In the genomic region with DNA sequence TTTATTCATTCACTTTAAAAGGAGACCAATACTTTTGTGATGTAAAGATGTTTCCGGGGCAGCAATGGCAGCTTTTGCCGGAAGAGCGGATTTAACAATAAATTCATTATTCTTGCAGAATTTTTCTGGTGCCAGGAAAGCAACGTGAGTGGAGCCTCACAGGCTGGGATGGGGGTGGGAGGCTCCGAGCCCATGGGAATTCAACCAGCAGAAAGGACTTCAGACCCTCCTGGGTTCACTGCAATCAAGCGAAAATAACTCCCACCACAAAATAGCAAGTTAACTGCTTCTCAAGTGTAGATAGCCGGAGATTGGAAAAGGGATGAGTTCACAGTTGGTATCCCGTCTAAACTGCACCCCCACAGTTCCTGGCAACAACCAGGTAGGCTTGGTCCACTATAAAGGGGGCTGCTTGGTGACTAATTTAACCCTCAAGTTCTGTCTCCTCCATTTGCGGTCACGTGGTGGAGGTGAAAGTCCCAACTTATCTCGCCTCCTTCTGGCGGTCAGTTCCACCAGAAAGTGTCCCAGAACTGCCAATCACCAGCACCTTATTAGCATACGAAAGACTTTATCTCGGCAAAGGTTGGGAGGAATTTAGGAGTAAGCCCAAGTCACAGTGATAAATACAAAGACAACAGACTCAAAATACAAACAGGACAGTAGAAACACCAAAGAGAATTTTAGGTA, we compare ENCODE assay signal across 8 mouse cellular contexts.
A peak's percentile ranks its signal among the peaks of the same experiment; 100 is the strongest.
DNase-seq lines count a peak whose midpoint lies in the region; ATAC-seq and TF ChIP-seq lines count a peak whose summit lies in the region.

No protein-coding gene starts in this region.

- H3K27me3 ChIP-seq in testis, adult 2 months (ENCODE audit: control insufficient read depth, insufficient read depth, low read length) = 0 out of 2 replicates have a peak, but pooled peaks cover 2% of the 10 kb centered on the region

- intact Hi-C loops in left cerebral cortex, postnatal 4 days (cut with DNase I) = no loop called here

- TF ChIP-seq CTCF in testis, adult 2 months (IDR thresholded peaks at IDR 0.05; ENCODE audit: control insufficient read depth, insufficient read depth, insufficient replicate concordance, low read depth, low read length) = no peak

- no peaks in the 10 kb centered on the region for H3K36me3 ChIP-seq in testis, adult 2 months (ENCODE audit: control insufficient read depth, insufficient read depth, low read length)

- peaks cover 11% of the 10 kb centered on the region for H3K4me1 ChIP-seq in testis, adult 2 months (ENCODE audit: control insufficient read depth, insufficient read depth, low read length)

- no peak for TF ChIP-seq POLR2A in testis, adult 2 months (IDR thresholded peaks at IDR 0.05; ENCODE audit: control insufficient read depth, low read depth, low read length)

- DNase-seq in embryo, embryonic 10.5 days (ENCODE audit: low spot score) = peak; percentile 11
- DNase-seq in embryo, embryonic 10 days (ENCODE audit: low spot score) = no peak
- DNase-seq in testis, postnatal 14 days (ENCODE audit: low spot score) = no peak
- DNase-seq in left cerebral cortex, postnatal 4 days = peak; percentile 59
- no peak for DNase-seq in adrenal gland, adult 8-10 months
- DNase-seq in spleen, postnatal 4 days (ENCODE audit: low spot score in 2 of 2) = no peak

- H3K27ac ChIP-seq in testis, adult 2 months (ENCODE audit: control insufficient read depth, insufficient read depth, low read depth, low read length) = no peak overlapping the region

- ATAC-seq in activated CD4-positive, CD25-positive, alpha-beta regulatory T cell, adult 4 months = no peak

- peak overlapping the region; percentile 31 for H3K4me3 ChIP-seq in testis, adult 2 months (ENCODE audit: control insufficient read depth, low read depth, low read length)

Comparison
In these comparisons a context has a peak if more than half of its experiments do, and no peak if none do; other contexts are left out.
1. DNase-seq: peak in embryo, embryonic 10.5 days (single experiment) and left cerebral cortex, postnatal 4 days (single experiment); none in embryo, embryonic 10 days (single experiment), testis, postnatal 14 days (single experiment), adrenal gland, adult 8-10 months (single experiment) and spleen, postnatal 4 days (0 of 2).